Mouse (Mus musculus) liver, adult (tissue): ENCODE measurements around the gene Taar8a.
"Not testable (repeated sequence)": the region's sequence is repeated elsewhere in the genome, so short reads cannot be mapped to it uniquely, and the experiment has no call there.

ENCODE experiments used
- GATA4 ChIP-seq: IDR thresholded peaks from 2 replicates; pipeline ENCODE4 v1.6.1; 2014; ENCODE audit warnings: mild to moderate bottlenecking, low read length; ENCODE audit not compliant: insufficient replicate concordance

The Taar8a gene

GRCm38 (mm10) chr10:24076200-24076599 is at the start of gene Taar8a:
Gene Taar8a, plus strand, starts transcription at chr10:24076500.
- not testable (repeated sequence) for TF ChIP-seq GATA4

GRCm38 (mm10) chr10:24026922-24027321 is 49.4 kb upstream of the Taar8a start, which contains the start of gene Taar7d:
Gene Taar7d, plus strand, starts transcription at chr10:24027222.
- no peak for TF ChIP-seq GATA4

- TF ChIP-seq GATA4 = no peak
Observed at GRCm38 (mm10) chr10:24031347-24031746, 45.0 kb upstream of the Taar8a start.

GRCm38 (mm10) chr10:24037314-24037713 is 39.0 kb upstream of the Taar8a start, which contains the start of gene Taar7e:
Gene Taar7e, plus strand, starts transcription at chr10:24037614.
- TF ChIP-seq GATA4 = no peak

- no peak for TF ChIP-seq GATA4
Observed at GRCm38 (mm10) chr10:24040120-24040869, 36.0 kb upstream of the Taar8a start.

GRCm38 (mm10) chr10:24049210-24049609 is 27.1 kb upstream of the Taar8a start, which contains the start of gene Taar7f:
Gene Taar7f, plus strand, starts transcription at chr10:24049510.
- no peak for TF ChIP-seq GATA4

GRCm38 (mm10) chr10:24052039-24052438 is 24.3 kb upstream of the Taar8a start:
- TF ChIP-seq GATA4 = no peak

- TF ChIP-seq GATA4 = no peak
Observed at GRCm38 (mm10) chr10:24058986-24059385, 17.3 kb upstream of the Taar8a start.

- TF ChIP-seq GATA4 = no peak
Observed at GRCm38 (mm10) chr10:24080166-24080565, 3.9 kb downstream of the Taar8a start.

GRCm38 (mm10) chr10:24085936-24086335 is 9.6 kb downstream of the Taar8a start:
- TF ChIP-seq GATA4 = no peak

- TF ChIP-seq GATA4 = no peak
Observed at GRCm38 (mm10) chr10:24086555-24086954, 10.3 kb downstream of the Taar8a start.

GRCm38 (mm10) chr10:24087168-24087567 is 10.9 kb downstream of the Taar8a start:
- TF ChIP-seq GATA4 = no peak

GRCm38 (mm10) chr10:24092194-24092593 is 15.9 kb downstream of the Taar8a start, which contains the start of gene Taar8b:
Gene Taar8b, minus strand, starts transcription at chr10:24092294.
- TF ChIP-seq GATA4 = no peak

- TF ChIP-seq GATA4 = not testable (repeated sequence)
Observed at GRCm38 (mm10) chr10:24101812-24102211, 25.5 kb downstream of the Taar8a start, which contains the start of gene Taar8c. Gene Taar8c, minus strand, starts transcription at chr10:24101912.

- TF ChIP-seq GATA4 = no peak
Observed at GRCm38 (mm10) chr10:24107747-24108146, 31.4 kb downstream of the Taar8a start.

- no peak for TF ChIP-seq GATA4
Observed at GRCm38 (mm10) chr10:24108236-24108635, 31.9 kb downstream of the Taar8a start.
